Mouse (Mus musculus) 416B (cell line): ENCODE measurements around the gene Taar9.
A peak's percentile ranks its signal among the peaks of the same experiment; 100 is the strongest.
"Not testable (repeated sequence)": the region's sequence is repeated elsewhere in the genome, so short reads cannot be mapped to it uniquely, and the experiment has no call there.

Experiments used
- DNase-seq: peaks from one replicate; pipeline ENCODE4 v3.0.0; 2011; ENCODE audit warnings: low read depth

Taar9 gene

DNA sequence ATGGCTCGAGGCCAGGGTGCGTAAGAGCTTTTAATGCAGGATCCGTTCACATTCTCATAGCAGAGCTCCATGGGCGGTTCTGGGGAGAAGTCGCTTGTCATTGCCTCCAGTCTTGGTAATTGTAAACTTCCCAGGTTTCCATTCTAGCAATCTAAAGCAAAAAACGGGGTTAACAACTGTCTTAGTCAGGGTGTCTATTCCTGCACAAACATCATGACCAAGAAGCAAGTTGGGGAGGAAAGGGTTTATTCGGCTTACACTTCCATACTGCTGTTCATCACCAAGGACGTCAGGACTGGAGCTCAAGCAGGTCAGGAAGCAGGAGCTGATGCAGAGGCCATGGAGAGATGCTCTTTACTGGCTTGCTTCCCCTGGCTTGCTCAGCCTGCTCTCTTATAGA, at the start of gene Taar9:
TSS of gene Taar9 (minus strand) at position 101 of the 400 bp plus-strand sequence.
- not testable (repeated sequence) for DNase-seq

DNA sequence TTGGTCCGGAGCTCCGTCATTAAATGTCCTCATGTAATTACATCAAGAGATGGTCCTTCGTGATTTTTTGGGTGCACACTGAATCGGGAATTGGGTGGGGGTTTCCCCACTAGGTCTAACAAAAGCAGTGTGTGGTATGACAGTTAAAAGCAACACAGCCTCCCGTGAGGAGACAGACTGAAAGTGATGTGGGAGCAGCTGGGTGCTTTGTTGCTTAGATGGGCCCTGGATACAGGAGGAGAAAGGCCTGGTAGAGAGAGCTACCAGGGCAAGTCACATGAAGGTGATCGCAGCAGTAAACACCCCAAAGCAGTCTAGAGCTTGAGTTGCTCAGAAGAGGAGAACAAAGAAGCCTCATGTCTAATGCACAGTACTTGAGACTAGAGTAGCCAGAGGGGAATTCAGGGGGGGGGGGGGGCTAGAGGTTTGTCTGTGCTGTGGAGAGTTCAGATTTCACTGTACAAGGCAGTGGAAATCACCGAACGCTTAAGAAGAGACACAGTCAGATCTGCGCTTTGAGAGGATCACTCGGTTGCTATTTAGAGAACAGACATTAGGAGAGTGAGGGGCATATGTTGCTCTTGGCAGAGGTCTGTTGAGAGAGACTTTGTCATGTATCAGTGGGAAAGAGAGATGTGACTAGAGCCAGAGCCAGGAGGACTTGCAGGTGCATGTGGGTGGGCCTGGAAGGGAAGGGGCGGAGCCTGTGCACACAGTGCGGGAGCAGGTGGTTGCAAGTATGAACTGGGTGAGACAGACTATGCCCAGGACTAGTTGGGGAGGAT, 49.3 kb upstream of the Taar9 start:
- DNase-seq = no peak

DNA sequence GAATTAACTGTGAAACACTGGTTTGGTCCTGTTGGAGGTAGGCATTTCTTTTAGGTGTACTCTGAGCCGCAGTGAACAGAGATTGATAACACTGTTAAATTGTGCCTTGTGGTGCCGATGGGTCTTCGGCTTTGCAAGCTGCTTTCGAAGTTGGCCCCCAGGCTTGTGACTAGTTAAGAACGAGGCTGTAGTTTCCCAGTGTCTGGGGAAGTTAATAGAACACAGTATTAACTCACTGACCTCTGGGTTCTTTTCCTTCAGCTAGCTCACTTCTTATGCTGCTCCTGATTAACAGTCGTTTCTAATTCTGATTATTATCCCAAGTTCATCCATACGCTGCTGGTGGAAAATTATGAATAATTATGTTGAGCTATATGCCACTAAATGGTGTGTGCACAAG, 40.8 kb upstream of the Taar9 start:
- DNase-seq = no peak

DNA sequence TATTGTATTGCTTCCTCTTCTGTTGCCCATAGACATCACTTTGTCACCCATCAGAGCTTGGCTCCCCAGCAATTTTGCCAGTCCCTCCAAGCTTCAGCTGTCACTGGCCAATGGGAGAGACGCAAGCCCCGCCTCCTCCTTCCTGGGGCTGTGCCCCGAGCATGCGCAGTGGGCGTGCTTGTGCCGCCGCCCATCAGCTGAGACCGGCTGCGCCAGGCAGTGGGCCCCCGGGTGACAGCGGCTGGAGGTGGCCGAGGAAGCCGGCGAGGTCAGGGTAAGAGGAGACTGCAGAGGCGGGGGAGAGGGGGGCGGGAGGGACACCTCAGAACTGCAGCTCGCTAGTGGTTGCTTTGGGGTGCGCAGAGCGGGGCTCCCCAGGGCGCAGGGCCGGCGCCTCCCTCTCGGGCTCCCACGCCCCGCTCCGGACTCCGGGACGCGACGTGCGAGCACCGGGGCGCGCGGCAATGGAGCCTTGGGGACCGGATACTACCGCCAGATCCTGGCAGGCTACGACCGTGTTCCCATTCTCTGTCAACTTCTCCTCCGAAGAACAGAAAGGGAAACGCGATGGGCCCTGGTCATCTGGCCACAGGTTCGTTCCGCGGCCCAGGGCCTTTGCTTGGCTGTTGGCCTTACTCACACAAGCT, 39.9 kb upstream of the Taar9 start, which contains the start of gene Stx7:
TSS of gene Stx7 (plus strand) at position 168 of the 647 bp plus-strand sequence.
- peak; percentile 94 for DNase-seq

DNA sequence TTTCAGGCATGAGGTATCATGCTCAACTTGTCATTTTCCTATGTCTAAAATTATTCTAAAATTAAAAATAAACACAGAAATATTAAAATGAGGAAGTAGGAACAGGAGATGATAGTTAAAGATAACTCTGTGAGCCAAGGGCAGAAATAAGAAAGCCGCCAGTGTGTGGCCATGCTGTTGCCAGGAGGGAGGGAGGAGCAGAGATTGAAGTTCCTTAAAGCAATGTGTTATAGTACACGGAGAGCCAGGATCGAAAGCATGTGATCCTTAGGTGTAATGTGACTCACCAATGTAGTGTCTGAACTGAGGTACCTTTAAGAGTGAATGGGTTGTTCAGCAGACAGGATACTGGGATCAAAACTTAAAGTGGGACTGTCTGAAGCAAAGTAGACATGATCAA, 33.4 kb upstream of the Taar9 start:
- peak; percentile 47 for DNase-seq

DNA sequence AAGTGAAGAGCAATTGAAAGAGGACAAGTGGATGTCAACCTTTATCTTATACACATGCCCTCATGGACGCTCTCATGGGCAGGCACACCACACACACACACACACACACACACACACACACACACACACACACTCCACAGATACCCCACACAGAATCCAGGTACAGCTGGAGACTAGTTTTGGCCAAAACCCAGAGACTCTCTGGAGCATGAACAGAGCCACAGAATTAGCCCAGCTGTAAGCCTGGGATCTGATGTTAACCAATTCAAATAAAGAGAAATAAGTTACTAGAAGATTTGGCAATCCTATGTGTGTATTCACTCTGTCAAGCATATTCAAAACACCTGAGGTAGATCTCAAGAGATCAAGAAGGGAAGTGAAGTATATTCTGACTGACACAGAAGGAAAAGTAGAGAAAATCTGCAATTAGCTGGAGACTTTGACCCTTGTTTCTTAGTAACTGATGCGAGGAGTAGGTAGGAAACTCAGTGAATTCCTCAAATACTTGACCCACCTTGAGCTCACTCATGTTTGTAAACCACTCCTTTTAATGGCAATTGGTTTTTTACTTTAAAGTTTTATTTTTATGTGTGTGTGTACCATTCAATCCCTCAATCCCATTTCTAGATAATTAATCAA, 29.4 kb upstream of the Taar9 start:
- DNase-seq = no peak

DNA sequence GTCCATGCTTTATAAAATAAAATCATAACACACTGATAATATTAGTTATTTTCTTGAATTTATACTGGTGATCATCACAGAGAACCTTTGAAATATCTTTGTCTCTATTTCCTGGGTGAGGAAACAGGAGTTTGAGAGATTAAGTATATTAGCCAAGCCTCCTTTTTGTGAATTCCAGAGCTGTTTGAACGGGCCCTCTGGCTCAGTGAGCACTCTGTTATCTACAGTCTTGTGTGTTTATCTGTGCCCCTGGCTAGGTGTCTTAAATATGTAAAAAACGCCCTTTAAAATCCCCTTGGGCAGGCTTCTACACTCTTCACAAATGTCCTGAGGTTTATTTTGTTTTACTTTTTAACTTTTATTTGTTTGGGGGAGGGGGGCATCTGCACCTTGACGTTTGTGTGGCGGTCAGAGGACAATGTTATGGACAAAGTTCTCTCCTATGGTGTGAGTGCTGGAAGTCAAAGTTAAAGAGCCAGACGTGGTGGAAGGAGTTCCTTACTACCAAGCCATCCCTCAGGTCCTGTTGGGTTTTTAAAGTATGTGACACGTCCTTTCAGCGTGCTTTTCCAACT, 24.8 kb upstream of the Taar9 start:
- no peak for DNase-seq

DNA sequence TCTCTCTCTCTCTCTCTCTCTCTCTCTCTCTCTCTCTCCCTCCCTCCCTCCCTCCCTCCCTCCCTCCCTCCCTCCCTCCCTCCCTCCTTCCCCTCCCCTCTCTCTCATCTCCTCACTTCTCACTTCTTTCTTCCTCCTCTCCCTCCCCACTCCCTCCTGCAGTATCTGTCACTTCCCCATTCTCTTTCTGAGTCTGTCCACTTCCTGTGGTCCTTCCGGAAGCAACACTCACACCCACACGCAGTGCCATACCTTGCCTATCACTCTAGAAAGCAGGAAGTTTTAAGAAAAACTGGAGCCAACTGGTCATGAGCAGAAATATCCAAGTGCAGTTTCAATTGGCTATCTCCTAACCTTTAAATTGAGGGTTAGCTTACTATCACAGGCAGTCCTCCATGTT, 23.8 kb upstream of the Taar9 start:
- DNase-seq = peak; percentile 94

DNA sequence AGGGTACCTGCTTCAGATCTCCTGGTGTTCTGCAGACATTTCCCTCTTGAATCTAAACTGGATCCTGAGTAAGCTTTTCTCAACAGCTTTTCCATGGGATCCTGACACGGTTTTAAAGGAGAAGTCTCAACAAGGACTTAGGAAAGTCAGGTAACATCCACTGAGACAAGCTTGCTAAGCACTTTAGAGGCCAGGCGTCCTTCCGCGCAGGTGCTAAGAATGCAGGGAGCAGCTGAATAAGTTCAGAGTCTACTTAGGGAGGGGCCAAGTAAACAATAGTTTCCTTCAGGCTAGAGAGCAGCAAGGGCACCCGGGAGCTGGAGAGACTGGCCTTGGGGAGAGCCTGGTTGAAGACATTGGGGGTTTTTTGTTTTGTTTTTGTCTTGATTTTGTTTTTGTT, 22.9 kb upstream of the Taar9 start:
- DNase-seq = peak; percentile 85

DNA sequence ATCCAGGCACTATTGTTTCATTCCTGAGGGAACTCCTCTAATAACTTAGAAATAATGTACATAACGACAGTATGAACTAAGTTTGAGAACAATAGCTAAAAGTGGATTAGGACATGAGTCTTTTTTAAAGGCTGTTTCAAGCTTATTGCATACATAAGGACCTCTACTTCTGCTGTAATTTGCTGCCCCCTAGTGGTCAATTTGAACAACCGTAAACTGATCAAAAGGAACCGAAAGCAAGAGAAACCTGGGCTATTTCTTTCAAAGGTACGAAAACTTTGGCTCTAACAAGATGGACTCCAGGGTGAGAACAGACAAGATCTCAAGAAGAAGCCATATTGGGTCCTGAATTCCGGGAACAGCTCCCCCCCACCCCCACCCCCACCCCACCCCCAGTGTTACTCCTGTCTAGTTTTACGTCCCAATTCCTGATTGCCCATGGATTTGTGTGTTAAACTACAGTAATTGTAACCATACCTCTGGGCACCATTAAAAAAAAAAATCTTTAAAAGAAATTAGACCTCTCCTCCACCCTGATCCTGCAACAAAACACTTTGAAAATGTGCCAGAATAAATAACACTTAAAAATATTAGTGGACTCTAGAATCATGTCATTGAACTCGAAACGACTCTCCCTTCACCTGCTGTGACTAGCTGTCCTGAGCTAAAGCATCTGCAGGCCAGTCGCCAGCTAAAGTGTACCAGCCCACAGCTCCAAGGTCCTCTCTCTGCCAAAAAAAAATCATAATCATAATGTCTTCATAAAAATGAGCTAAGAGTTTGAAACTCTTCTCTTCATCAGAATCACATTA, 22.3 kb upstream of the Taar9 start:
- peak; percentile 98 for DNase-seq

DNA sequence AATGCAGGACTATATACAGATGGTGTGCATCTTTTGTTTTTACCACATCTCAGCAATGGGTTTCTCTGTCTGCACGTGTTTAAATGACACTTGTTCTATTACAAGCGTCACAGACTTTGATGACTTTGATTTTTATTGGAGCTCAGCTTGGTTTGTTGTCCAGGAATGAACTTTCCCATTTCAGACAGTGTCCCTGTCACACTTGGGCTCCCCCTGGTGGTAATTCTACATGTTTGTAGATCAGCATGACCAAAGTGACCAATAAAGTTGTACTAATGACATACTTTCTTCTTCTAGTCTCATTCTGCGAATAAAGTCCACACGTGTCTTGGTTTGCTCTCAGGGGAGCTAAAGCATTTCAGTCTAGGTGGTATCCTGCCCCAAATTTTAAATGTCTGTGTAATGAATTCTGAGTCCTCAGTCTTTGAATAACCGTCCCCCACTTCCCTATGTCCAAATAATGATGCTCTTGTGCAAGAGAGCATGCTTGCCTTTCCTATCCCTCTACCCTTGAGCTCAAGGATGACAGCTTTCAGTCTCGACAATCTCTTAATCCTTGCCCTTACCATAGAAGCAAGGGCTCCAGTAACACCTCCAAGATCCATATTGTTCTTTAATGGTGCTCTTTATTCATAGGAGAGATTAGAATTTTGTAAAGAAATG, 1.9 kb upstream of the Taar9 start:
- DNase-seq = peak; percentile 66

DNA sequence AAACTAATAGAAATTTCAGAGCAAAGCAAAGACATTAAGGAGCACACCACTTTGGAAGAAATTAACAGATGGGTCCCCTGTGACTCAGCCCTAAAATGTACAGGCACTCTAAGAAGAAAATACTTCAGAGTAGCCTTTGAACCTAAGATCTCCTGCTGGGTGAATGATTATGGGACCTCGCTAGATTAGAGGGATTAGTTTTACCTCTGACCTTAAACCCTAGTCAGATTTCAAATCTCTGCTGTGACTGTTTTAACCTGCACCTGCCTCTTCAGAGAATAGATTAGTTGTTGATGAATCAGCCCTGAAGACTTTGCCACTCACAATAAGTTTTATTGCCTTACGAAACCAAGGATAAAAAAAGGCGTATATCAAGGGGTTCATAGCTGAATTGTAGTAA, 1.1 kb downstream of the Taar9 start:
- DNase-seq = no peak

DNA sequence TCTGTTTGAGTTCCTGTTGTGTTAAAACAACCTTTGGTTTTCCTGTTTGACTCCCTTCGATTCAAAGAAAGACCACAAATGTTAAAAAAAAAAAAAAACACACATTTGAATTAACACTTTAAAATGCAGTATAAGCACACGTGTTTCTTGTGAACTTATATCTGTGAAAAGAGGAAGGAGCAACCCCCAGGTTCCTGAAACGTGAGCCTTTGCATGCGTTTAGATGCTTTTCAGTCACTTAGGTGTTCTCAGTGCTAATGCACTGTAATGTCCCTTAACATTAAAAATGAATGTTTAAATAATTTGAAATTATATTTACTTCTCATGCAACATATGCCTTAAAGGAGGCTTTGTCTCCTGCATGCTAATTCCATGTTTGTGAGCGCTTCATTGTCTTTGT, 1.6 kb downstream of the Taar9 start:
- peak; percentile 33 for DNase-seq

DNA sequence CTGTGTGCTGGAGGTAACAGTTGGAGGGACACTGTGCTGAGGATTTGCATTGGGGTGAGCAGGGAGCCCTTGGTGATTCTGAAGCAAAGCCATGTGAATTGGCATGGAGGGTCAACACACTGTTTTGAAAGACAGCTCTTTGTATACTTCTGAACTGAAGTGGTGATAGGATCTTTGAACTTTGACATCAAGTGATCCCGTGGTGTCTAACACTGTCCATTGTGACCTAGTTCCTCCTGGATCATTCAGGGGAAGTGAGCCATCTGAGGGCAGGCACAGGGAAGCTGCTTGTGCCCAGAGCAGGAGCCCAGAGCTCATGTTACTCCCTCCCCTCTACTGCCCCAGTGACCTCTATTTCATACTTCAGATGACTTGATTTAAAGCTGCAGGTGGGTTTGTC, 6.0 kb downstream of the Taar9 start:
- not testable (repeated sequence) for DNase-seq

DNA sequence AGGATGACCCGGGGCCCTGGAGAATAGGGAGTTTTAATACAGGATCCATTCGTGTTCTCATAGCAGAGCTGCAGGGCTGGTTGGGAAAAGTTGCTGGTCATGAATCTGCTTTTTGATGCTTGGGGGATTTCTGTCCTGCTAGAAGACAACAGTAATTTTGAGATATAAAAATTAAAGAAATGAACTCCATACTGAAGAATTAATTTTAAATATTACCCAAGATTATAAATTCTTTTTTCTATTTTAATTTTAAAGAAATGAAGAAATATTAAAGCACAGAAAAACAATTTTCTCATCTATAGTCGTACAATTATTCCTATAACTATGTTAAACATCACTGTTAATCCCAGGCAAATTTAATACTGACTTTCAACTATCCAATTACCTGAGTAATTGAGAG, 7.5 kb downstream of the Taar9 start, which contains the start of gene Taar8c:
TSS of gene Taar8c (minus strand) at position 101 of the 400 bp plus-strand sequence.
- DNase-seq = not testable (repeated sequence)

DNA sequence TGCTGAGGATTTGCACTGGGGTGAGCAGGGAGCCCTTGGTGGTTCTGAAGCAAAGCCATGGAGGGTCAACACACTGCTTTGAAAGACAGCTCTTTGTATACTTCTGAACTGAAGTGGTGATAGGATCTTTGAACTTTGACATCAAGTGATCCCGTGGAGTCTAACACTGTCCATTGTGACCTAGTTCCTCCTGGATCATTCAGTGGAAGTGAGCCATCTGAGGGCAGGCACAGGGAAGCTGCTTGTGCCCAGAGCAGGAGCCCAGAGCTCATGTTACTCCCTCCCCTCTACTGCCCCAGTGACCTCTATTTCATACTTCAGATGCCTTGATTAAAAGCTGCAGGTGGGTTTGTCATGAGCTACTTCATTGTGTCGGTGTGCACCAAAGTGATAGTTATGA, 12.3 kb downstream of the Taar9 start:
- not testable (repeated sequence) for DNase-seq

DNA sequence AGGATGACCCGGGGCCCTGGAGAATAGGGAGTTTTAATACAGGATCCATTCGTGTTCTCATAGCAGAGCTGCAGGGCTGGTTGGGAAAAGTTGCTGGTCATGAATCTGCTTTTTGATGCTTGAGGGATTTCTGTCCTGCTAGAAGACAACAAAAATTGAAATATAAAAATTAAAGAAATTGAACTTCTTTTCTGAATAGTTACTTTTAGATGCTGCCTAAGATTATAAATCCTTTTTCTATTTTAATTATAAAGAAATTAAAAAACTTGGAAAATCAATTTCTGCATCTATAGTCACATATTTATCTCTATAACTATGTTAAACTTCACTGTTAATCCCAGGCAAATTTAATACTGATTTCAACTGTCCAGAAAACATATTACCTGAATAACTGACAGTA, 17.1 kb downstream of the Taar9 start, which contains the start of gene Taar8b:
TSS of gene Taar8b (minus strand) at position 101 of the 400 bp plus-strand sequence.
- no peak for DNase-seq

DNA sequence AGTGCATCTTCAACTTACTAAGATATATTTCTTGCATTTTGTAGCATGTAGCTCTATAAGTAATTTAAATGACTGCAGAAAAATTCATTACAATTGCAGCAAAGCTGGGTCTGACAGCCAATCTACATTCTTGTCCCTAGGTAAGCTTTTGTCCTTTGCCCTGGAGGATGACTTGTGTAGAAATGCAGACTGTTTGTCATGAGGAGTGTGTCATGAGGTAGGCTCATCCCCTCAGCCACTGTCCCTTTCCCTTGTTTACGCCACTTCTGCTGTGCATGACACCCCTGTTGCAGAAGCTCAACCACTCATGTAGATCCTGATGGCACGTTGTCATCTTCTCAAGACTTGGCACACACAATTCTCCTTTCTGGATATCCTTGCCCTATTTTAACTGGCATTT, 22.2 kb downstream of the Taar9 start:
- no peak for DNase-seq

DNA sequence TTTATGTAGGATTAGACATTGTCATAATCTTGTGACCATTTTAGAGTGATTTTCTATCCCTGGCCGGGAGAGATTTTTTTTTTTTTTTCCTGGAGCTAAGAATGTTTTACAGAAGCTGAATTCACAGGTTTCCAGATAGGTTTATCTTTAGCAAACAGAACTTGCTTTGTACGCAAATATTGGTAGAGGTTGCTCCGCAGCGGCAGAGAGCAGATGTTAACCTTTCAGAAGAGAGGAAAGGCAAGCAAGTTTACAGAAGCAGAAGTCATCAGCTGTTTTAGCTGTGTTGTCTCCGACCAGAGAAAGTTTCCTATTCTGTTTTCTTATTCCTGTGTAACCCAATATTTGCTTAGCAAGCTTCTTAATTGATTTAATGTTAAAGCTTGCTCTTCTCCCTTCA, 22.8 kb downstream of the Taar9 start:
- DNase-seq = no peak

DNA sequence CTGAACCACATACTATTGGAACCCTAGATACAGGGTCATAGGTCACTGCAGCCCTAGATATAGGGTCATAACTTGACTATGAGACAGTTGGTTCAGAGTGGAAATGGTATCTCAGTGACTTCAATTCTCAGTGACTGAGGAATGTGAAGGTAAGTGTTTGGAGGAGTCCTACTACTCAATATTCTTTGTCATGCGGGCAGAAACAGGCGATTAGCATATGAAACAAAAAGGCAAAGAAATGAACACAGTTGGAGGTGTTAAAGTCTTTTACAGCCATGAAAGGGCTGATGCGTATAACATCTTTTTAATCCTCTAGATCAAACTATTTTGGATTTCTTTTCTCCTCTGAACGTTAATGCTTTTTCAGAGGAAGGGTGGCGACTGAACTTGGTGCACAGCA, 23.4 kb downstream of the Taar9 start:
- DNase-seq = no peak

DNA sequence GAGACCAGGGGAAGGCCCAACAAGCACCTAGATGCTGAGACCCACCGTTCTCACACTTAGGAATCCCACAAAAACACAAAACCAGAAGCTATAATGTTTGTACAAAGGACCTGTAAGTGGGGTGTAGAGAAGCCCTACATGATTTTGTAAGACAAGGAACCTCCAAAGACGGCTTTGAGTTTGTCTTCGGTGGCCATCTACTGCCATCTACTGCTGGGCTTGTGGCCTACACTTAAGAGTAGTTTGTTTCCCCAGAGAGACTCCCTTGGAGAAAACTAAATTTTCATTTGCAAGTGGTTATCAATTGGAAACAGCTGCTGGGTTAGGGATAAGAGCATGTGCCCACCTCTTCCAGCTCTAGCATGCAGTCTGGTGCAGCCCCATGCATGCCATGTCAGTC, 29.2 kb downstream of the Taar9 start:
- DNase-seq = peak; percentile 65
